Mouse (Mus musculus): ENCODE measurements around the gene Msantd4.
"Not testable (repeated sequence)": the region's sequence is repeated elsewhere in the genome, so short reads cannot be mapped to it uniquely, and the experiment has no call there.

Msantd4 gene

GRCm38 (mm10) chr9:4375828-4376639, at the start of gene Msantd4:
Gene Msantd4 (plus strand): TSS chr9:4376562.
- peak; percentile 94 for DNase-seq (ENCODE audit: low read depth, low spot score)
- H3K27me3 ChIP-seq (ENCODE audit: control insufficient read depth, insufficient read depth, low read length, poor library complexity, severe bottlenecking), result no peaks in the 10 kb centered on the region
- H3K36me3 ChIP-seq (ENCODE audit: control insufficient read depth, insufficient read depth, low read length, poor library complexity, severe bottlenecking), result no peaks in the 10 kb centered on the region

DNA sequence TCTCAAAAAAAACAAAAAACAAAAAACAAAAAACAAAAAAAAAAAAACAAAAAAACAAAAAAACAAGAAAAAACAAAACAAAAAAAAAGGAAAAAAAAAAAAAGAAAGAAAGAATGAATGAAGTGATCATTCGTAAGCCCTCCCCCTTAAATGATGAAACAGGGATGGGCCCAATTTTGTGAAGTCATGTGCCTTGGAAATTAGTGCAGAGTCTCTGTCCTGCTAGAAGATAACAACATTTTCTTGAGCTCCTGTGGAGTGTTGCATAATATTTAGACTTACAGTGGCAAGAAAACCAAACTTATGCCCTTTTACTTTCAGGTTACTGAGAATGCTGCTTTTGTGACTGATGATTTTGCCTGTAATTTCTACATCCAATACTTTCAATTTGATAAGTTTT, 23.2 kb upstream of the Msantd4 start:
- no peak for DNase-seq (ENCODE audit: low read depth, low spot score)
- Histone ChIP-seq H3K27me3 (ENCODE audit: control insufficient read depth, insufficient read depth, low read length, poor library complexity, severe bottlenecking) (no peaks in the 10 kb centered on the region), H3K36me3 (ENCODE audit: control insufficient read depth, insufficient read depth, low read length, poor library complexity, severe bottlenecking) (no peaks in the 10 kb centered on the region)

- Histone ChIP-seq H3K36me3 (ENCODE audit: control insufficient read depth, insufficient read depth, low read length, poor library complexity, severe bottlenecking) (peaks cover under 1% of the 10 kb centered on the region; the same call in 1 of the 2 replicates), H3K27me3 (ENCODE audit: control insufficient read depth, insufficient read depth, low read length, poor library complexity, severe bottlenecking) (no peaks in the 10 kb centered on the region)
- no peak for DNase-seq (ENCODE audit: low read depth, low spot score)
Observed at GRCm38 (mm10) chr9:4376640-4377120, 318 bp downstream of the Msantd4 start.

DNA sequence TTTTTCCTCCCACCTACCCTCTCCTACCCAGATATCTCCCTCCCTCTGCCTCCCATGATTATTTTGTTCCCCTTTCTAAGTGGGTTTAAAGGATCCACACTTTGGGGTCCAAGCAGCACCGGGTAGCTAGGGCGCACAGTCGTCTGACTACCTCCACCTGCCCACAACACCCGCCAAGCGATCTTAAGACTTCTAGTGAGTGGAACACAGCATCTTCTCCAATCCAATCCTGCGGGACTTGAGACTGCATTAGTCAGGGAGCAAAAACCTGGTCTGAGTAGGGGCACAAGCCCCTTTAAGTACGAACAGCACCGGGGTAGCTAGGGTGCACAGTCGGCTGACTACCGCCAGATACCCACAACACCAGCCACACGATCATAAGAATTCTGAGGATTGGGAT, 24.4 kb downstream of the Msantd4 start:
- not testable (repeated sequence) for DNase-seq (ENCODE audit: low read depth, low spot score); H3K27me3 ChIP-seq (ENCODE audit: control insufficient read depth, insufficient read depth, low read length, poor library complexity, severe bottlenecking); H3K36me3 ChIP-seq (ENCODE audit: control insufficient read depth, insufficient read depth, low read length, poor library complexity, severe bottlenecking)

Data from splenic B cell, adult 2 months (primary cell).